Comparison of ENCODE assay signal across 8 mouse cellular contexts in the genomic region with DNA sequence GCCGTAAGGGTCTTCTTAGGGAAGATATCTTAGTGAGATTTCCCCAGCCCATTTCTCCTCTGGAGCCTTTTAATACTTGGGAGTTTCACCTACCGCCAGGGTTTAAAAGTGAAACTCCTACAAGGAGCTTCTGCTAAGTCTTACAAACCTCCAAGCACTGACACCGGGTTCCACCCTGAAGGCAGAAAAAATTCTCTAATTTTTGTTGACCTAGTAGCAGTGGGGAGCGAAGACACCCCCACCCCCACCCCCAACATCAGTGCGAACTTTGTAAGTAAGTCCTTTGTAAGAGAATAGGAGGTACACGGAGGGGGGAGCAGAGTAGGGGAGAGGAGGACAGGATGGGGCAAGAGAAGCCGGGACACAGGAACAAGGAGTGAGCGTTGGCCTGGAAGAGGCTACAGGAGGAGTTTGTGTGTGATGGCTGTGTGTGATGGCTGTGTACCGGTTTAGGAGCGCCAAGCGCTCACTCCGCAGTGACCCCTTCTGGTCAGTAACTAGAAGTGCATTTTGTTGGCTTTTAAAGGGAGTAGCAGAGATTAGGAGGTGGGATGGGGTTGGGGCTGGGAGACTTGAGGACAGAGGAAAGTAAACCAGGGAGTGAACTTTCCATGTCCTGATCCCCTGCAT. TPM values are rescaled to one million over a fixed set of nuclear protein-coding genes. Genes with fewer than 3 reads are reported as not detected.
DNase-seq lines count a peak whose midpoint lies in the region; ATAC-seq and TF ChIP-seq lines count a peak whose summit lies in the region.

No protein-coding gene starts in this region.

- ATAC-seq in megakaryocyte, adult 5-6 weeks (ENCODE audit: poor library complexity, severe bottlenecking): no peak
- peak; percentile 60 for ATAC-seq in forebrain, embryonic 11.5 days (replicated peaks; ENCODE audit: low FRiP score)
- ATAC-seq in intestine, embryonic 14.5 days (replicated peaks; ENCODE audit: low FRiP score, low TSS enrichment, low read depth): no peak
- ATAC-seq in neural tube, embryonic 12.5 days (ENCODE audit: low FRiP score, low read depth): peak; percentile 66

- DNase-seq in cerebellum, adult 2 months: peak; percentile 73 to 81
- DNase-seq in forebrain, embryonic 11.5 days (ENCODE audit: low spot score): peak; percentile 86
- DNase-seq in intestine, embryonic 14.5 days (ENCODE audit: low spot score): peak; percentile 59
- DNase-seq in ovary, postnatal 14 days (ENCODE audit: low spot score): no peak
- DNase-seq in spleen, postnatal 36 days (ENCODE audit: low spot score in 2 of 2): no peak

- H3K4me1 ChIP-seq in megakaryocyte, embryonic 14.5 days: no peaks in the 10 kb centered on the region
- no peaks in the 10 kb centered on the region; the same call in 1 of the 2 replicates for H3K4me1 ChIP-seq in cerebellum, adult 2 months (ENCODE audit: control insufficient read depth, insufficient read depth, low read length)
- peaks cover 8% of the 10 kb centered on the region; the same call in 1 of the 2 replicates for H3K4me1 ChIP-seq in forebrain, embryonic 11.5 days (replicated peaks; ENCODE audit: control insufficient read depth, insufficient read depth, low read length)
- H3K4me1 ChIP-seq in intestine, embryonic 14.5 days (replicated peaks; ENCODE audit: control insufficient read depth, insufficient read depth, low read length): no peaks in the 10 kb centered on the region
- peaks cover 23% of the 10 kb centered on the region for H3K4me1 ChIP-seq in neural tube, embryonic 12.5 days

- peak overlapping the region; percentile 99; the same call in 1 of the 2 replicates for H3K27ac ChIP-seq in cerebellum, adult 2 months (ENCODE audit: insufficient read depth, low read length)
- H3K27ac ChIP-seq in forebrain, embryonic 11.5 days (ENCODE audit: low read depth, low read length): peak overlapping the region; percentile 93
- no peak overlapping the region for H3K27ac ChIP-seq in intestine, embryonic 14.5 days (ENCODE audit: low read depth)
- H3K27ac ChIP-seq in neural tube, embryonic 12.5 days: peak overlapping the region; percentile 96

- peak overlapping the region; percentile 81 for H3K4me2 ChIP-seq in forebrain, embryonic 11.5 days (ENCODE audit: low read depth, low read length, severe bottlenecking)
- H3K4me2 ChIP-seq in intestine, embryonic 14.5 days (ENCODE audit: low read length): peak overlapping the region; percentile 46; the same call in 1 of the 2 replicates
- H3K4me2 ChIP-seq in neural tube, embryonic 12.5 days (replicated peaks): peak overlapping the region; percentile 77

- H3K9me3 ChIP-seq in megakaryocyte, embryonic 14.5 days: peaks cover 44% of the 10 kb centered on the region
- no peaks in the 10 kb centered on the region for H3K9me3 ChIP-seq in forebrain, embryonic 11.5 days (ENCODE audit: control insufficient read depth, low read length)
- peaks cover 4% of the 10 kb centered on the region; the same call in 1 of the 2 replicates for H3K9me3 ChIP-seq in intestine, embryonic 14.5 days (ENCODE audit: control insufficient read depth, low read length)
- no peaks in the 10 kb centered on the region for H3K9me3 ChIP-seq in neural tube, embryonic 12.5 days

- no peaks in the 10 kb centered on the region for H3K36me3 ChIP-seq in megakaryocyte, embryonic 14.5 days (replicated peaks; ENCODE audit: low read length)
- H3K36me3 ChIP-seq in forebrain, embryonic 11.5 days (ENCODE audit: control insufficient read depth, insufficient read depth, low read length): no peaks in the 10 kb centered on the region
- no peaks in the 10 kb centered on the region for H3K36me3 ChIP-seq in intestine, embryonic 14.5 days (ENCODE audit: control insufficient read depth, insufficient read depth, low read length)
- H3K36me3 ChIP-seq in neural tube, embryonic 12.5 days: no peaks in the 10 kb centered on the region

- peak overlapping the region; percentile 69 for H3K9ac ChIP-seq in forebrain, embryonic 11.5 days (ENCODE audit: low read length)
- no peak overlapping the region for H3K9ac ChIP-seq in intestine, embryonic 14.5 days (ENCODE audit: low read length)
- H3K9ac ChIP-seq in neural tube, embryonic 12.5 days: peak overlapping the region; percentile 77; the same call in 1 of the 2 replicates

- peak overlapping the region; percentile 71 for H3K4me3 ChIP-seq in megakaryocyte, embryonic 14.5 days (replicated peaks)
- peak overlapping the region; percentile 93 for H3K4me3 ChIP-seq in cerebellum, adult 2 months (replicated peaks; ENCODE audit: insufficient read depth, low read depth, low read length)
- peak overlapping the region; percentile 45; the same call in 1 of the 2 replicates for H3K4me3 ChIP-seq in forebrain, embryonic 11.5 days (ENCODE audit: low read depth, low read length)
- H3K4me3 ChIP-seq in intestine, embryonic 14.5 days (ENCODE audit: low read depth, low read length): no peak overlapping the region
- peak overlapping the region; percentile 64 for H3K4me3 ChIP-seq in neural tube, embryonic 12.5 days

- peak; percentile 90 for TF ChIP-seq CTCF in cerebellum, adult 2 months (IDR thresholded peaks at IDR 0.05; ENCODE audit: borderline replicate concordance, insufficient read depth, low read depth, low read length)

- H3K27me3 ChIP-seq in megakaryocyte, embryonic 14.5 days (replicated peaks): peaks cover 24% of the 10 kb centered on the region
- no peaks in the 10 kb centered on the region for H3K27me3 ChIP-seq in cerebellum, adult 2 months (ENCODE audit: control insufficient read depth, insufficient read depth, low read length)
- 0 out of 2 replicates have a peak, but pooled peaks cover 2% of the 10 kb centered on the region for H3K27me3 ChIP-seq in forebrain, embryonic 11.5 days (ENCODE audit: control insufficient read depth, insufficient read depth, low read length)
- H3K27me3 ChIP-seq in intestine, embryonic 14.5 days (replicated peaks; ENCODE audit: control insufficient read depth, insufficient read depth, low read length): peaks cover 44% of the 10 kb centered on the region
- peaks cover 3% of the 10 kb centered on the region; the same call in 1 of the 2 replicates for H3K27me3 ChIP-seq in neural tube, embryonic 12.5 days (replicated peaks)

- WGBS in cerebellum, adult 2 months: 2% methylated on average over 12 of the region's 12 CpGs
- WGBS in forebrain, embryonic 11.5 days: 1% methylated on average over 12 of the region's 12 CpGs
- 2% methylated on average over 12 of the region's 12 CpGs for WGBS in intestine, embryonic 14.5 days
- under 1% methylated on average over 12 of the region's 12 CpGs for WGBS in neural tube, embryonic 12.5 days

- no peak for TF ChIP-seq POLR2A in cerebellum, adult 2 months (IDR thresholded peaks at IDR 0.05; ENCODE audit: borderline replicate concordance, insufficient read depth, low read length)

RNA-seq across cellular contexts. Expression of a gene that starts 1.3 kb away (rescaled TPM):
- polyA plus RNA-seq in megakaryocyte, embryonic 14.5 days (2012; ENCODE audit: insufficient read depth, low replicate concordance): not detected in 2 replicates
- not detected in 2 replicates for total RNA-seq in megakaryocyte, adult 5-6 weeks (2015)
- 0.40 TPM in 1 of 2 replicates, not detected in the other for total RNA-seq in megakaryocyte, adult 5-6 weeks (2017)
- polyA plus RNA-seq in cerebellum, adult 2 months (2012; rRNA removed): 29.6 and 30.0 TPM in 2 replicates
- 19.2 and 19.5 TPM in 2 replicates for polyA plus RNA-seq in forebrain, embryonic 11.5 days (2014; fragmentation: Nextera tagmentation; extraction: Ambion mirVana)
- polyA plus RNA-seq in intestine, embryonic 14.5 days (2014; fragmentation: Nextera tagmentation; extraction: Ambion mirVana): 2.7 and 3.4 TPM in 2 replicates
- polyA plus RNA-seq in neural tube, embryonic 12.5 days (2016; fragmentation: Nextera tagmentation; extraction: Ambion mirVana): 23.7 and 25.0 TPM in 2 replicates

Comparison
In these comparisons a context has a peak if more than half of its experiments do, and no peak if none do; other contexts are left out.
1. ATAC-seq: peak in forebrain, embryonic 11.5 days (single experiment) and neural tube, embryonic 12.5 days (single experiment); none in megakaryocyte, adult 5-6 weeks (single experiment) and intestine, embryonic 14.5 days (single experiment).
2. DNase-seq: peak in cerebellum, adult 2 months (2 of 2), forebrain, embryonic 11.5 days (single experiment) and intestine, embryonic 14.5 days (single experiment); none in ovary, postnatal 14 days (single experiment) and spleen, postnatal 36 days (0 of 2).
3. Peak in every context shown above with its lines, with median percentiles within 50 percentile points of each other: H3K4me2 ChIP-seq.